Mouse (Mus musculus) MEL (cell line): ENCODE measurements around the gene Usp44. TPM values are rescaled to one million over a fixed set of nuclear protein-coding genes. Genes with fewer than 3 reads are reported as not detected.

Source experiments
- DNase-seq: peaks from one replicate; pipeline ENCODE4 v3.0.0; 2011; ENCODE audit warnings: low read depth, low spot score
- H3K27ac ChIP-seq: 2 replicates; pipeline ENCODE4 v1.5.1; 2012; ENCODE audit warnings: low read depth, mild to moderate bottlenecking, control low read depth, low read length, moderate library complexity; ENCODE audit not compliant: control insufficient read depth
- H3K27me3 ChIP-seq, 2 experiments: fragments of 150-350 bp in 1 of 2; sonication (generic) in 1 of 2; 2 replicates each; pipeline ENCODE4 v1.6.1; 2012; ENCODE audit warnings: low read length in 2 of 2, mild to moderate bottlenecking in 2 of 2, improper control_type of control experiment in 1 of 2, moderate library complexity in 1 of 2; ENCODE audit not compliant: insufficient read depth in 2 of 2, control insufficient read depth in 1 of 2
- H3K36me3 ChIP-seq, 2 experiments: 2 replicates each; pipeline ENCODE4 v1.6.1; 2012 to 2014; ENCODE audit warnings: low read length in 2 of 2, improper control_type of control experiment in 1 of 2, inconsistent platforms in 1 of 2, mild to moderate bottlenecking in 1 of 2; ENCODE audit not compliant: insufficient read depth in 2 of 2, control insufficient read depth in 1 of 2
- H3K4me1 ChIP-seq, 2 experiments: fragments of 150-350 bp in 1 of 2; sonication (generic) in 1 of 2; 2 replicates each; pipeline ENCODE4 v1.6.1; 2012; ENCODE audit warnings: low read length in 2 of 2, improper control_type of control experiment in 1 of 2, mild to moderate bottlenecking in 1 of 2; ENCODE audit not compliant: insufficient read depth in 2 of 2, control insufficient read depth in 1 of 2
- H3K4me3 ChIP-seq, 2 experiments: fragments of 150-350 bp in 1 of 2; sonication (generic) in 1 of 2; 2 replicates each; pipeline ENCODE4 v1.5.1; 2012; ENCODE audit warnings: low read depth in 2 of 2, low read length in 2 of 2, mild to moderate bottlenecking in 2 of 2, moderate library complexity in 2 of 2, control low read depth in 1 of 2, improper control_type of control experiment in 1 of 2; ENCODE audit not compliant: control insufficient read depth in 1 of 2, insufficient read depth in 1 of 2
- H3K79me2 ChIP-seq: 2 replicates; pipeline ENCODE4 v1.6.1; 2012; ENCODE audit warnings: mild to moderate bottlenecking, low read length, moderate library complexity; ENCODE audit not compliant: control insufficient read depth, poor library complexity, insufficient read depth
- H3K9ac ChIP-seq: 2 replicates; pipeline ENCODE4 v1.6.1; 2012; ENCODE audit warnings: low read depth, mild to moderate bottlenecking, control low read depth, low read length, moderate library complexity; ENCODE audit not compliant: control insufficient read depth, poor library complexity, severe bottlenecking
- H3K9me3 ChIP-seq: fragments of 150-350 bp; sonication (generic); replicated peaks from 2 replicates; pipeline ENCODE4 v1.6.1; 2012; ENCODE audit warnings: mild to moderate bottlenecking, low read length, improper control_type of control experiment, moderate library complexity; ENCODE audit not compliant: insufficient read depth
- CHD2 ChIP-seq: IDR thresholded peaks from 2 replicates; pipeline ENCODE4 v1.6.1; 2011; ENCODE audit warnings: low read length, improper control_type of control experiment
- CTCF ChIP-seq, 3 experiments: IDR thresholded peaks in 2 of 3; conservative IDR thresholded peaks in 1 of 3; 2 replicates each; pipeline ENCODE4 v1.5.1; 2011 to 2012; ENCODE audit warnings: low read length in 3 of 3, low read depth in 2 of 3, mild to moderate bottlenecking in 2 of 3, improper control_type of control experiment in 1 of 3, inconsistent platforms in 1 of 3, mixed read lengths in 1 of 3, moderate library complexity in 1 of 3; ENCODE audit not compliant: control insufficient read depth in 1 of 3, insufficient read depth in 1 of 3, poor library complexity in 1 of 3, severe bottlenecking in 1 of 3
- E2F4 ChIP-seq: IDR thresholded peaks from 2 replicates; pipeline ENCODE4 v1.6.1; 2011; ENCODE audit warnings: low read depth, low read length, improper control_type of control experiment, borderline replicate concordance
- ETS1 ChIP-seq: IDR thresholded peaks from 2 replicates; pipeline ENCODE4 v1.6.1; 2012; ENCODE audit warnings: low read depth, mild to moderate bottlenecking, inconsistent platforms, low read length, improper control_type of control experiment, moderate library complexity
- GABPA ChIP-seq: IDR thresholded peaks from 2 replicates; pipeline ENCODE4 v1.6.1; 2012; ENCODE audit warnings: low read depth, mild to moderate bottlenecking, inconsistent platforms, low read length, improper control_type of control experiment, moderate library complexity
- HCFC1 ChIP-seq: IDR thresholded peaks from 2 replicates; pipeline ENCODE4 v1.6.1; 2012; ENCODE audit warnings: low read depth, mild to moderate bottlenecking, inconsistent platforms, low read length, improper control_type of control experiment, moderate library complexity
- JUND ChIP-seq: IDR thresholded peaks from 2 replicates; pipeline ENCODE4 v1.6.1; 2011; ENCODE audit warnings: low read depth, mild to moderate bottlenecking, improper control_type of control experiment, low read length
- MAX ChIP-seq: IDR thresholded peaks from 2 replicates; pipeline ENCODE4 v1.6.1; 2011; ENCODE audit warnings: low read length, improper control_type of control experiment
- MAZ ChIP-seq: IDR thresholded peaks from 2 replicates; pipeline ENCODE4 v1.6.1; 2012; ENCODE audit warnings: low read depth, mild to moderate bottlenecking, inconsistent platforms, low read length, improper control_type of control experiment
- MEF2A ChIP-seq: IDR thresholded peaks from 2 replicates; pipeline ENCODE4 v1.6.1; 2014; ENCODE audit warnings: low read depth, mild to moderate bottlenecking, inconsistent platforms, low read length, improper control_type of control experiment; ENCODE audit not compliant: poor library complexity, insufficient replicate concordance, severe bottlenecking; ENCODE audit errors: extremely low read depth
- MXI1 ChIP-seq: IDR thresholded peaks from 2 replicates; pipeline ENCODE4 v1.6.1; 2011; ENCODE audit warnings: mild to moderate bottlenecking, low read depth, low read length, improper control_type of control experiment
- MYB ChIP-seq: IDR thresholded peaks from 2 replicates; pipeline ENCODE4 v1.6.1; 2011; ENCODE audit warnings: mild to moderate bottlenecking, low read depth, low read length, improper control_type of control experiment
- NELFE ChIP-seq: IDR thresholded peaks from 2 replicates; pipeline ENCODE4 v1.6.1; 2011; ENCODE audit warnings: low read depth, low read length, improper control_type of control experiment
- POLR2A ChIP-seq, 2 experiments: IDR thresholded peaks; 2 replicates each; pipeline ENCODE4 v1.6.1; 2011 to 2012; ENCODE audit warnings: low read length in 2 of 2, mild to moderate bottlenecking in 2 of 2, control low read depth in 1 of 2, improper control_type of control experiment in 1 of 2, low read depth in 1 of 2, moderate library complexity in 1 of 2; ENCODE audit not compliant: control insufficient read depth in 1 of 2, insufficient read depth in 1 of 2, poor library complexity in 1 of 2
- POLR2AphosphoS5 ChIP-seq: IDR thresholded peaks from 2 replicates; pipeline ENCODE4 v1.6.1; 2012; ENCODE audit warnings: low read depth, borderline replicate concordance, mild to moderate bottlenecking, inconsistent platforms, low read length, moderate library complexity, mixed read lengths
- RAD21 ChIP-seq: IDR thresholded peaks from 2 replicates; pipeline ENCODE4 v1.6.1; 2011; ENCODE audit warnings: mild to moderate bottlenecking, low read depth, low read length, improper control_type of control experiment
- RCOR1 ChIP-seq: IDR thresholded peaks from 2 replicates; pipeline ENCODE4 v1.6.1; 2012; ENCODE audit warnings: low read depth, mild to moderate bottlenecking, inconsistent platforms, low read length, improper control_type of control experiment
- SIN3A ChIP-seq: IDR thresholded peaks from 2 replicates; pipeline ENCODE4 v1.6.1; 2012; ENCODE audit warnings: low read length, improper control_type of control experiment, inconsistent platforms
- SMC3 ChIP-seq: IDR thresholded peaks from 2 replicates; pipeline ENCODE4 v1.6.1; 2011; ENCODE audit warnings: low read depth, low read length, improper control_type of control experiment
- TAL1 ChIP-seq: IDR thresholded peaks from 2 replicates; pipeline ENCODE4 v1.6.1; 2012; ENCODE audit warnings: mild to moderate bottlenecking, inconsistent platforms, low read length, moderate library complexity, mixed read lengths
- TCF12 ChIP-seq: IDR thresholded peaks from 2 replicates; pipeline ENCODE4 v1.6.1; 2014; ENCODE audit warnings: low read depth, mild to moderate bottlenecking, inconsistent platforms, low read length, improper control_type of control experiment, moderate library complexity
- USF1 ChIP-seq: IDR thresholded peaks from 2 replicates; pipeline ENCODE4 v1.6.1; 2014; ENCODE audit warnings: low read depth, mild to moderate bottlenecking, inconsistent platforms, low read length, improper control_type of control experiment, moderate library complexity
- USF2 ChIP-seq, 2 experiments: IDR thresholded peaks; 2 replicates each; pipeline ENCODE4 v1.6.1; 2011 to 2012; ENCODE audit warnings: improper control_type of control experiment in 2 of 2, low read length in 2 of 2, borderline replicate concordance in 1 of 2, inconsistent platforms in 1 of 2, low read depth in 1 of 2, mild to moderate bottlenecking in 1 of 2; ENCODE audit not compliant: insufficient read depth in 1 of 2
- ZC3H11A ChIP-seq: IDR thresholded peaks from 2 replicates; pipeline ENCODE4 v1.6.1; 2012; ENCODE audit warnings: low read depth, mild to moderate bottlenecking, inconsistent platforms, low read length, improper control_type of control experiment
- ZKSCAN1 ChIP-seq: IDR thresholded peaks from 2 replicates; pipeline ENCODE4 v1.6.1; 2012; ENCODE audit warnings: low read depth, mild to moderate bottlenecking, inconsistent platforms, low read length, improper control_type of control experiment, moderate library complexity
- ZNF384 ChIP-seq: IDR thresholded peaks from 2 replicates; pipeline ENCODE4 v1.6.1; 2012; ENCODE audit warnings: low read depth, mild to moderate bottlenecking, inconsistent platforms, low read length, improper control_type of control experiment
- polyA plus RNA-seq, 2 experiments: library from polyadenylated mRNA; stranded (reverse) in 1 of 2; unstranded in 1 of 2; fragments of >175 nt in 1 of 2; fragments of >200 nt in 1 of 2; gene quantifications; 2 replicates each; pipeline versions ENCODE4 v1.2.1 to v1.2.4; 2012; ENCODE audit warnings: low replicate concordance in 2 of 2, low read depth in 1 of 2; ENCODE audit not compliant: insufficient read length in 2 of 2, insufficient read depth in 1 of 2, missing spikeins in 1 of 2
- total RNA-seq: library from RNA; depleted of rRNA; stranded (reverse); fragments of 300-350 nt; gene quantifications from 2 replicates; pipeline ENCODE4 v1.2.3, GENCODE M21; 2012

The Usp44 gene
- total and polyA plus RNA-seq, 3 experiments = 0.12 to 1.4 TPM; not detected in 1

DNA sequence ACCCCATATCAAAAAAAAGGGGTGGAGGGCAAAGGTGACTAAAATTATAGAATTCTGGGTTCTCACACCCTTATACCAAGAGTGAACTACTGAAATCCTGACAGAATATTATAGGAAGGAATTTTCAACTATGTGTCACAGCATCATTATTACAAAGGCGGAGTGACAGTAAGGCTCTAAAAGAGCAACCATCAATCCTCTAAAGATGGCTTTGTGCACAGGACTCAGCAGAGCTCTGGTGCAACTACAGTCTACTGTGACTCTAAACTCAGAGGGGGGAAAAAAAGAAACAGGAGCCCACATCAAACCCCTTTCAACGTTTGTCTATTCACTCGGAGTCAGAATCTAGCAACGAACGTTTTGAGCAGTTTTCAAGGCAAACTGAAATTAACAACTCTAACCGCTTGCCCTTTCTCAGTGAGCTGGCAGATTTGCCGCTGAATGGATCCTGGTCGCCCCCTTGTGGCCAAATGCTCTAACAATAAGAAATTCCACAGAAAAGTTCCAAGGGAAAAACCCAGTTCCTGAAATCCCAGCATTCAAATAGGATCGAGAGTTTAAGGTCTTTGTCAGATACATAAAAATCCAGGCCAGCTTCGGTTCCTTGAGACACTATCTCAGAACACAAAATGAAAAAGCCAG is 18.5 kb upstream of the Usp44 start:
- no peaks in the 10 kb centered on the region; a peak in 1 of 4 replicates for H3K4me1 ChIP-seq
- DNase-seq = peak; percentile 59
- peak overlapping the region; percentile 50 to 53; a peak in 3 of 4 replicates for H3K4me3 ChIP-seq
- H3K9me3 ChIP-seq = no peaks in the 10 kb centered on the region
- no peaks in the 10 kb centered on the region for H3K79me2 ChIP-seq
- H3K36me3 ChIP-seq = peaks cover 0 to 3% of the 10 kb centered on the region in 2 experiments; a peak in 1 of 4 replicates
- no peaks in the 10 kb centered on the region; a peak in 3 of 4 replicates for H3K27me3 ChIP-seq
- H3K9ac ChIP-seq = peak overlapping the region; percentile 47
- H3K27ac ChIP-seq = no peak overlapping the region
- TF ChIP-seq SIN3A (no peak), NELFE (no peak), CHD2 (no peak), USF2 (IDR thresholded peaks at IDR 0.05; ENCODE audit: borderline replicate concordance in 1 of 2, insufficient read depth in 1 of 2, low read depth in 1 of 2, low read length in 2 of 2) (no peak), MAX (no peak), GABPA (no peak), RAD21 (peak; percentile 80), MEF2A (no peak), POLR2A (IDR thresholded peaks at IDR 0.05; ENCODE audit: control insufficient read depth in 1 of 2, insufficient read depth in 1 of 2, low read depth in 1 of 2, low read length in 2 of 2, poor library complexity in 1 of 2) (no peak), JUND (no peak), MYB (peak; percentile 82), RCOR1 (no peak), USF1 (no peak), E2F4 (no peak), MAZ (no peak), ZNF384 (0 out of 2 replicates have a peak, but pooled peaks have one; percentile 9), ZC3H11A (peak; percentile 70), HCFC1 (no peak), POLR2AphosphoS5 (no peak), ETS1 (no peak), SMC3 (peak; percentile 73), MXI1 (no peak), CTCF (IDR thresholded peaks at IDR 0.05 in 2 of 3, conservative IDR thresholded peaks at IDR 0.05 in 1 of 3; ENCODE audit: control insufficient read depth in 1 of 3, insufficient read depth in 1 of 3, low read depth in 2 of 3, low read length in 3 of 3, poor library complexity in 1 of 3, severe bottlenecking in 1 of 3) (peak; percentile 79 to 85 (median 85)), ZKSCAN1 (no peak), TAL1 (no peak), TCF12 (no peak)
